ENCODE assay signal across 19 mouse cellular contexts in genomic region chr10:7900719-7901627, GRCm38 (mm10). TPM values are rescaled to one million over a fixed set of nuclear protein-coding genes. Genes with fewer than 3 reads are reported as not detected.
DNase-seq lines count a peak whose midpoint lies in the region; ATAC-seq and TF ChIP-seq lines count a peak whose summit lies in the region.
"Had no signal": no experiment of that assay in that cellular context is flagged by ENCODE, and none has a peak within 500 bp of the region (broad histone marks: within the 10 kb centered on the region; RNA-seq: fewer than 3 reads in every experiment).

No protein-coding gene starts in this region.

- H3K27me3 ChIP-seq in hindbrain, postnatal 0 days (ENCODE audit: insufficient read depth, low read length), result no peaks in the 10 kb centered on the region
- H3K27me3 ChIP-seq in hindbrain, embryonic 11.5 days (ENCODE audit: control insufficient read depth, insufficient read depth, low read length), result no peaks in the 10 kb centered on the region
- H3K27me3 ChIP-seq in liver, embryonic 11.5 days (replicated peaks; ENCODE audit: control insufficient read depth, insufficient read depth, low read length), result no peaks in the 10 kb centered on the region
- H3K27me3 ChIP-seq in midbrain, embryonic 10.5 days (ENCODE audit: low read depth, poor library complexity, severe bottlenecking), result no peaks in the 10 kb centered on the region
- H3K27me3 ChIP-seq: forebrain, embryonic 13.5 days; midbrain, embryonic 15.5 days had no signal

- 83% methylated on average over 14 of the region's 14 CpGs for WGBS in hindbrain, postnatal 0 days
- WGBS in hindbrain, embryonic 11.5 days, result 91% methylated on average over 14 of the region's 14 CpGs
- WGBS in liver, embryonic 11.5 days, result 87% methylated on average over 14 of the region's 14 CpGs
- 92% methylated on average over 14 of the region's 14 CpGs for WGBS in midbrain, embryonic 10.5 days

- no peak overlapping the region for H3K9ac ChIP-seq in hindbrain, postnatal 0 days (replicated peaks; ENCODE audit: low read length)
- no peak overlapping the region for H3K9ac ChIP-seq in hindbrain, embryonic 11.5 days (ENCODE audit: low read depth, low read length)
- no peak overlapping the region for H3K9ac ChIP-seq in liver, embryonic 11.5 days (ENCODE audit: low read depth, low read length)
- H3K9ac ChIP-seq: forebrain, embryonic 13.5 days; hindbrain, embryonic 14.5 days; liver, embryonic 14.5 days; midbrain, embryonic 15.5 days had no signal

- no peaks in the 10 kb centered on the region for H3K4me1 ChIP-seq in hindbrain, postnatal 0 days (ENCODE audit: insufficient read depth, low read length)
- H3K4me1 ChIP-seq in hindbrain, embryonic 11.5 days (replicated peaks; ENCODE audit: control insufficient read depth, insufficient read depth, low read length), result no peaks in the 10 kb centered on the region
- no peaks in the 10 kb centered on the region for H3K4me1 ChIP-seq in liver, embryonic 11.5 days (replicated peaks; ENCODE audit: control insufficient read depth, insufficient read depth, low read length)
- H3K4me1 ChIP-seq in midbrain, embryonic 10.5 days, result no peaks in the 10 kb centered on the region
- H3K4me1 ChIP-seq: forebrain, embryonic 13.5 days; midbrain, embryonic 15.5 days had no signal

- H3K4me2 ChIP-seq in hindbrain, postnatal 0 days (ENCODE audit: low read depth, low read length), result no peak overlapping the region
- no peak overlapping the region for H3K4me2 ChIP-seq in hindbrain, embryonic 11.5 days (replicated peaks; ENCODE audit: low read depth, low read length)
- H3K4me2 ChIP-seq in liver, embryonic 11.5 days, result no peak overlapping the region
- H3K4me2 ChIP-seq: forebrain, embryonic 13.5 days; heart, embryonic 11.5 days; hindbrain, embryonic 14.5 days; midbrain, embryonic 15.5 days had no signal

- no peaks in the 10 kb centered on the region for H3K9me3 ChIP-seq in hindbrain, postnatal 0 days (ENCODE audit: low read length)
- no peaks in the 10 kb centered on the region for H3K9me3 ChIP-seq in hindbrain, embryonic 11.5 days (ENCODE audit: control insufficient read depth, low read length)
- H3K9me3 ChIP-seq in liver, embryonic 11.5 days (ENCODE audit: control insufficient read depth, low read length), result no peaks in the 10 kb centered on the region
- no peaks in the 10 kb centered on the region for H3K9me3 ChIP-seq in midbrain, embryonic 10.5 days (replicated peaks)
- H3K9me3 ChIP-seq: forebrain, embryonic 13.5 days; midbrain, embryonic 15.5 days had no signal

- no peak for ATAC-seq in hindbrain, postnatal 0 days
- ATAC-seq in hindbrain, embryonic 11.5 days (ENCODE audit: low FRiP score), result no peak
- no peak for ATAC-seq in liver, embryonic 11.5 days (replicated peaks; ENCODE audit: low FRiP score)
- ATAC-seq: forebrain, embryonic 13.5 days; intestine, embryonic 16.5 days; lung, postnatal 0 days; midbrain, embryonic 15.5 days had no signal

- H3K27ac ChIP-seq in hindbrain, postnatal 0 days, result peak overlapping the region; percentile 26; the same call in 1 of the 2 replicates
- H3K27ac ChIP-seq in hindbrain, embryonic 11.5 days (ENCODE audit: low read depth, low read length), result no peak overlapping the region
- no peak overlapping the region for H3K27ac ChIP-seq in liver, embryonic 11.5 days (ENCODE audit: low read depth, low read length)
- no peak overlapping the region for H3K27ac ChIP-seq in midbrain, embryonic 10.5 days (replicated peaks)
- H3K27ac ChIP-seq: forebrain, embryonic 13.5 days; hindbrain, embryonic 14.5 days; kidney, postnatal 0 days; liver, embryonic 14.5 days; midbrain, embryonic 15.5 days had no signal

- no peak for DNase-seq in hindbrain, postnatal 0 days (ENCODE audit: low spot score)
- DNase-seq in hindbrain, embryonic 11.5 days (ENCODE audit: low spot score), result no peak
- DNase-seq in A20 (ENCODE audit: low read depth, low spot score), result peak; percentile 16
- peak; percentile 91 for DNase-seq in brain, adult 2 months (ENCODE audit: low read depth, low spot score)
- peak; percentile 46 to 68 for DNase-seq in left cerebral cortex, adult 9 months (ENCODE audit: low spot score in 2 of 2)
- no peak for DNase-seq in liver, embryonic 11.5 days (ENCODE audit: low spot score)
- no peak for DNase-seq in midbrain, embryonic 10.5 days (ENCODE audit: low spot score)
- DNase-seq: cerebellum, postnatal 10 days; gastrocnemius, postnatal 25 days; heart, postnatal 14 days; thymus, postnatal 36 days had no signal

- H3K36me3 ChIP-seq in hindbrain, postnatal 0 days (ENCODE audit: insufficient read depth, low read length), result peaks cover 9% of the 10 kb centered on the region; the same call in 1 of the 2 replicates
- 0 out of 2 replicates have a peak, but pooled peaks cover 5% of the 10 kb centered on the region for H3K36me3 ChIP-seq in hindbrain, embryonic 11.5 days (ENCODE audit: control insufficient read depth, insufficient read depth, low read length)
- H3K36me3 ChIP-seq in liver, embryonic 11.5 days (ENCODE audit: control insufficient read depth, insufficient read depth, low read length), result peaks cover 24% of the 10 kb centered on the region
- H3K36me3 ChIP-seq in midbrain, embryonic 10.5 days, result peaks cover 61% of the 10 kb centered on the region

- no peak for TF ChIP-seq CTCF in hindbrain, postnatal 0 days (IDR thresholded peaks at IDR 0.05; ENCODE audit: low read depth)

- H3K4me3 ChIP-seq in hindbrain, postnatal 0 days (ENCODE audit: low read length), result no peak overlapping the region
- no peak overlapping the region for H3K4me3 ChIP-seq in hindbrain, embryonic 11.5 days (ENCODE audit: low read depth, low read length)
- no peak overlapping the region for H3K4me3 ChIP-seq in liver, embryonic 11.5 days (ENCODE audit: low read depth, low read length)
- no peak overlapping the region for H3K4me3 ChIP-seq in midbrain, embryonic 10.5 days
- H3K4me3 ChIP-seq: forebrain, embryonic 13.5 days; midbrain, embryonic 15.5 days had no signal

RNA-seq across cellular contexts. Expression of gene Tab2, which starts 55.1 kb away (rescaled TPM):
- 54.3 and 64.3 TPM in 2 replicates for total RNA-seq in hindbrain, postnatal 0 days (2014; rRNA removed)
- 11.4 and 12.0 TPM in 2 replicates for polyA plus RNA-seq in hindbrain, postnatal 0 days (2015; fragmentation: Nextera tagmentation; extraction: Ambion mirVana)
- 25.9 and 29.6 TPM in 2 replicates for polyA plus RNA-seq in hindbrain, embryonic 11.5 days (2014; fragmentation: Nextera tagmentation; extraction: Ambion mirVana)
- polyA plus RNA-seq in liver, embryonic 11.5 days (2014; fragmentation: Nextera tagmentation; extraction: Ambion mirVana), result 19.9 and 23.0 TPM in 2 replicates
- polyA plus RNA-seq in midbrain, embryonic 10.5 days (2016; fragmentation: Nextera tagmentation; extraction: Ambion mirVana), result 14.1 and 15.0 TPM in 2 replicates

Comparison
In these comparisons a context has a peak if more than half of its experiments do, and no peak if none do; other contexts are left out.
1. DNase-seq: peak in A20 (single experiment), brain, adult 2 months (single experiment) and left cerebral cortex, adult 9 months (2 of 2); none in hindbrain, postnatal 0 days (single experiment), hindbrain, embryonic 11.5 days (single experiment), liver, embryonic 11.5 days (single experiment) and midbrain, embryonic 10.5 days (single experiment).